Comparison of ENCODE assay signal across 34 mouse cellular contexts in the genomic region with DNA sequence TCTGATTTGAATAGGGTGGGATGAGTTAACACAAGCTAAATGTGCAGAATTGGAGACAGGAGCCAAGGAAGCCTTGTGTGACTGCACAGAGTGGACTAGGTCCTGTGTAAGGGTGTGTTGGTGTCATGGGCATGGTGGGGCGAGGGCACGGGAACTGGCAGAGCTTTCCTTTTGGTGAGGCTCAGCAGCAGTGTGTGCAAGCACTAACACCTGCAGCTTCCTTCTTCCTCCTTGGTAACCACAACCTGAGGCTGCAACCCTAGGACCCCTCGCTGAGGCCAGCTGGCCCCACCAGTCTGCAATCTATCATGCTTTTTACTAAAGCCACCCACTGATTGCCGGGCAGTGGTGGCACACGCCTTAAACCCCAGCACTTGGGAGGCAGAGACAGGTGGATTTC. TPM values are rescaled to one million over a fixed set of nuclear protein-coding genes. Genes with fewer than 3 reads are reported as not detected.
DNase-seq lines count a peak whose midpoint lies in the region; ATAC-seq and TF ChIP-seq lines count a peak whose summit lies in the region.
"Had no signal": no experiment of that assay in that cellular context is flagged by ENCODE, and none has a peak within 500 bp of the region (broad histone marks: within the 10 kb centered on the region; RNA-seq: fewer than 3 reads in every experiment).

No protein-coding gene starts in this region.

- 83% methylated on average over 5 of the region's 5 CpGs for WGBS in cerebellum, adult 2 months
- 91% methylated on average over 5 of the region's 5 CpGs for WGBS in hindbrain, embryonic 12.5 days

- no peaks in the 10 kb centered on the region for H3K9me3 ChIP-seq in hindbrain, embryonic 12.5 days (replicated peaks)
- H3K9me3 ChIP-seq: embryonic facial prominence, embryonic 12.5 days; embryonic facial prominence, embryonic 15.5 days; forebrain, embryonic 13.5 days; heart, embryonic 10.5 days; heart, embryonic 13.5 days; hindbrain, embryonic 13.5 days; intestine, embryonic 15.5 days had no signal

- TF ChIP-seq POLR2A in cerebellum, adult 2 months (IDR thresholded peaks at IDR 0.05; ENCODE audit: borderline replicate concordance, insufficient read depth, low read length), result no peak

- no peak overlapping the region for H3K4me3 ChIP-seq in cerebellum, adult 2 months (replicated peaks; ENCODE audit: insufficient read depth, low read depth, low read length)
- no peak overlapping the region for H3K4me3 ChIP-seq in hindbrain, embryonic 12.5 days
- H3K4me3 ChIP-seq: embryonic facial prominence, embryonic 12.5 days; embryonic facial prominence, embryonic 15.5 days; forebrain, embryonic 13.5 days; heart, embryonic 10.5 days; heart, embryonic 13.5 days; hindbrain, embryonic 13.5 days; intestine, embryonic 15.5 days had no signal

- H3K9ac ChIP-seq in hindbrain, embryonic 12.5 days, result no peak overlapping the region
- H3K9ac ChIP-seq: embryonic facial prominence, embryonic 12.5 days; embryonic facial prominence, embryonic 15.5 days; forebrain, embryonic 13.5 days; heart, embryonic 13.5 days; hindbrain, embryonic 13.5 days; intestine, embryonic 15.5 days had no signal

- no peaks in the 10 kb centered on the region for H3K4me1 ChIP-seq in cerebellum, adult 2 months (ENCODE audit: control insufficient read depth, insufficient read depth, low read length)
- no peaks in the 10 kb centered on the region for H3K4me1 ChIP-seq in hindbrain, embryonic 12.5 days
- H3K4me1 ChIP-seq: intestine, embryonic 15.5 days had no signal

- no peak for TF ChIP-seq CTCF in cerebellum, adult 2 months (IDR thresholded peaks at IDR 0.05; ENCODE audit: borderline replicate concordance, insufficient read depth, low read depth, low read length)

- no peak overlapping the region for H3K4me2 ChIP-seq in hindbrain, embryonic 12.5 days (replicated peaks)
- H3K4me2 ChIP-seq: embryonic facial prominence, embryonic 12.5 days; embryonic facial prominence, embryonic 15.5 days; forebrain, embryonic 13.5 days; heart, embryonic 13.5 days; hindbrain, embryonic 13.5 days; intestine, embryonic 15.5 days had no signal

- peak; percentile 36 for DNase-seq in A20 (ENCODE audit: low read depth, low spot score)
- DNase-seq in thymus, postnatal 0 days (ENCODE audit: low spot score), result peak; percentile 52
- peak; percentile 39 for DNase-seq in thymus, postnatal 25 days
- DNase-seq in cerebellum, adult 2 months, result no peak
- no peak for DNase-seq in cerebellum, adult 9-10 months
- DNase-seq: adrenal gland, adult 8-10 months; adrenal gland, postnatal 25 days; cerebellum, adult 11-12 months; cerebellum, adult 9-11 months; cerebellum, postnatal 25 days; gastrocnemius, postnatal 10 days; gastrocnemius, postnatal 36 days; heart, adult 18-20 months; heart, postnatal 14 days; heart, postnatal 4 days had no signal

- no peak overlapping the region for H3K27ac ChIP-seq in cerebellum, adult 2 months (ENCODE audit: insufficient read depth, low read length)
- H3K27ac ChIP-seq in hindbrain, embryonic 12.5 days, result no peak overlapping the region
- H3K27ac ChIP-seq: embryonic facial prominence, embryonic 12.5 days; embryonic facial prominence, embryonic 15.5 days; forebrain, embryonic 13.5 days; heart, embryonic 10.5 days; heart, embryonic 13.5 days; hindbrain, embryonic 13.5 days; intestine, embryonic 15.5 days had no signal

- ATAC-seq in hematopoietic stem cell, adult 5-6 weeks (replicated peaks in 1 of 2; ENCODE audit: insufficient read depth in 1 of 2, low FRiP score in 2 of 2, low TSS enrichment in 1 of 2, low read depth in 1 of 2, poor library complexity in 2 of 2, severe bottlenecking in 2 of 2), result 0 out of 4 replicates have a peak, but pooled peaks have one; percentile 32 to 42
- ATAC-seq in erythroid progenitor cell, adult 5-6 weeks (replicated peaks; ENCODE audit: low FRiP score, poor library complexity, severe bottlenecking), result no peak
- no peak for ATAC-seq in hindbrain, embryonic 12.5 days (ENCODE audit: low FRiP score)
- ATAC-seq: activated CD4-positive, CD25-positive, alpha-beta regulatory T cell, adult 4 months; CD4-positive, CD25-positive, alpha-beta regulatory T cell, adult 4 months; forebrain, embryonic 13.5 days; forebrain, embryonic 16.5 days; hindbrain, embryonic 16.5 days; intestine, embryonic 15.5 days had no signal

- H3K36me3 ChIP-seq in hindbrain, embryonic 12.5 days, result no peaks in the 10 kb centered on the region
- H3K36me3 ChIP-seq: embryonic facial prominence, embryonic 12.5 days; embryonic facial prominence, embryonic 15.5 days; heart, embryonic 10.5 days; heart, embryonic 13.5 days; hindbrain, embryonic 13.5 days; intestine, embryonic 15.5 days had no signal

- no peaks in the 10 kb centered on the region for H3K27me3 ChIP-seq in cerebellum, adult 2 months (ENCODE audit: control insufficient read depth, insufficient read depth, low read length)
- H3K27me3 ChIP-seq in hindbrain, embryonic 12.5 days, result no peaks in the 10 kb centered on the region
- H3K27me3 ChIP-seq: embryonic facial prominence, embryonic 12.5 days; embryonic facial prominence, embryonic 15.5 days; forebrain, embryonic 13.5 days; heart, embryonic 13.5 days; hindbrain, embryonic 13.5 days; intestine, embryonic 15.5 days had no signal

RNA-seq across cellular contexts. Expression of a gene that starts 28.6 kb away (rescaled TPM):
- not detected in 2 replicates for total RNA-seq in hematopoietic stem cell, adult 5-6 weeks (2017)
- not detected in 2 replicates for polyA plus RNA-seq in thymus, postnatal 0 days (2015; fragmentation: Nextera tagmentation; extraction: Ambion mirVana)
- polyA plus RNA-seq in cerebellum, adult 2 months (2012; rRNA removed), result not detected in 2 replicates
- total RNA-seq in erythroid progenitor cell, adult 5-6 weeks (2015; ENCODE audit: low replicate concordance), result not detected in 2 replicates
- not detected in 2 replicates for total RNA-seq in erythroid progenitor cell, adult 5-6 weeks (2017; ENCODE audit: low replicate concordance)
- not detected in 2 replicates for polyA plus RNA-seq in hindbrain, embryonic 12.5 days (2016; fragmentation: Nextera tagmentation; extraction: Ambion mirVana)
- total RNA-seq: adrenal gland, adult 8-10 months; adrenal gland, postnatal 25 days; common myeloid progenitor, adult 5-6 weeks; gastrocnemius, adult 18-20 months; gastrocnemius, postnatal 10 days; gastrocnemius, postnatal 36 days; heart, adult 18-20 months; heart, postnatal 14 days; heart, postnatal 4 days had no signal
- polyA plus RNA-seq: activated CD4-positive, CD25-positive, alpha-beta regulatory T cell, adult 4 months; brain, embryonic 14.5 days; C2C12; CD4-positive, CD25-positive, alpha-beta regulatory T cell, adult 4 months; embryonic facial prominence, embryonic 12.5 days; embryonic facial prominence, embryonic 15.5 days; forebrain, embryonic 13.5 days; forebrain, embryonic 16.5 days; heart, embryonic 10.5 days; heart, embryonic 13.5 days; heart, embryonic 16.5 days; hindbrain, embryonic 13.5 days; intestine, embryonic 15.5 days had no signal

Comparison
In these comparisons a context has a peak if more than half of its experiments do, and no peak if none do; other contexts are left out.
1. DNase-seq: peak in A20 (single experiment), thymus, postnatal 0 days (single experiment) and thymus, postnatal 25 days (single experiment); none in cerebellum, adult 2 months (0 of 2) and cerebellum, adult 9-10 months (single experiment).
2. ATAC-seq: peak in hematopoietic stem cell, adult 5-6 weeks (2 of 2); none in erythroid progenitor cell, adult 5-6 weeks (single experiment) and hindbrain, embryonic 12.5 days (single experiment).